Mouse (Mus musculus) CD8-positive naive resting alpha-beta T cell, adult 2 months (primary cell): Measurements from ENCODE around the gene Ces2e.
"Not testable (repeated sequence)": the region's sequence is repeated elsewhere in the genome, so short reads cannot be mapped to it uniquely, and the experiment has no call there.

ENCODE experiments used
- DNase-seq, 2 experiments: peaks; one replicate each; pipeline ENCODE4 v3.0.0; 2022; ENCODE audit warnings: low read depth in 2 of 2, low spot score in 2 of 2

The Ces2e gene

GRCm38 (mm10) chr8:104925972-104926596 lies at the start of gene Ces2e:
Gene Ces2e, plus strand, starts transcription at chr8:104926260.
- DNase-seq: no peak

GRCm38 (mm10) chr8:104886223-104886926 lies 39.7 kb upstream of the Ces2e start:
- DNase-seq: not testable (repeated sequence)

- DNase-seq: no peak
Measured at GRCm38 (mm10) chr8:104901746-104902145, 24.3 kb upstream of the Ces2e start.

- no peak for DNase-seq
Measured at GRCm38 (mm10) chr8:104907111-104907510, 18.9 kb upstream of the Ces2e start.

GRCm38 (mm10) chr8:104909021-104909420 lies 17.0 kb upstream of the Ces2e start:
- not testable (repeated sequence) for DNase-seq

- DNase-seq: not testable (repeated sequence)
Measured at GRCm38 (mm10) chr8:104909651-104910050, 16.4 kb upstream of the Ces2e start.

- no peak for DNase-seq
Measured at GRCm38 (mm10) chr8:104927301-104927700, 1.2 kb downstream of the Ces2e start.

GRCm38 (mm10) chr8:104944665-104945064 lies 18.6 kb downstream of the Ces2e start:
- DNase-seq: no peak

- no peak for DNase-seq
Measured at GRCm38 (mm10) chr8:104947056-104947455, 21.0 kb downstream of the Ces2e start, which contains the start of gene Ces2f. Gene Ces2f, plus strand, starts transcription at chr8:104947356.

- no peak for DNase-seq
Measured at GRCm38 (mm10) chr8:104949031-104949430, 23.0 kb downstream of the Ces2e start.

- DNase-seq: no peak
Measured at GRCm38 (mm10) chr8:104961537-104961961, 35.5 kb downstream of the Ces2e start, which contains the start of gene Ces2g. Gene Ces2g, plus strand, starts transcription at chr8:104961718.

GRCm38 (mm10) chr8:104962229-104962901 lies 36.3 kb downstream of the Ces2e start:
- no peak for DNase-seq

- no peak for DNase-seq
Measured at GRCm38 (mm10) chr8:104963375-104963894, 37.4 kb downstream of the Ces2e start.

- DNase-seq: no peak
Measured at GRCm38 (mm10) chr8:104984126-104984525, 58.1 kb downstream of the Ces2e start.
